ENCODE assay signal across 9 mouse cellular contexts in the genomic region with DNA sequence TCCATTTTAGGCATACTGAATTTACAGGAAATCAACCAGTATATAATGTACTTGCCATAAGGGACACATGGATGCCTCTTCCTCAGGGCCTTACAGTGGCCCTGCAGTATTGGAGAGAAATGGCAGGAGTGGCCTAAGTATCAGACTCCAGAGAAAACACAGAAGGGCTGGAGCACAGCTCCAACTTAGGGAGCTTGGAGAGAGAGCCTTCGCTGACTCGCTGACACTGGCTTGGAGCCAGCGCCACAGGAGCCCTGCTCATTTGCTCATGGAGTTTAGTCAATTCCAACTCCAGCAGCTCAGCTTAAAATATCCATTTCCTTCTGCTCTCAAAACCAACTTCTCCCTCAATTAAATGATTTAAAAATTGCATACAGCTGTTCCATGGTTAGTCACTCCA. TPM values are rescaled to one million over a fixed set of nuclear protein-coding genes. Genes with fewer than 3 reads are reported as not detected.
DNase-seq lines count a peak whose midpoint lies in the region; ATAC-seq lines count a peak whose summit lies in the region.
"Had no signal": no experiment of that assay in that cellular context is flagged by ENCODE, and none has a peak within 500 bp of the region (broad histone marks: within the 10 kb centered on the region; RNA-seq: fewer than 3 reads in every experiment).

No protein-coding gene starts in this region.

- peaks cover 65% of the 10 kb centered on the region for H3K4me1 ChIP-seq in heart, embryonic 13.5 days

- peak overlapping the region; percentile 85 for H3K27ac ChIP-seq in heart, embryonic 13.5 days (replicated peaks)

- peak; percentile 53 to 72 for DNase-seq in frontal cortex, postnatal 36 days (ENCODE audit: low spot score in 2 of 2)
- no peak for DNase-seq in frontal cortex, postnatal 14 days (ENCODE audit: low spot score in 2 of 2)
- peak; percentile 59 for DNase-seq in ovary, postnatal 36 days (ENCODE audit: low spot score)
- no peak for DNase-seq in ovary, postnatal 14 days (ENCODE audit: low spot score)
- DNase-seq in lung, postnatal 14 days = peak; percentile 51
- no peak for DNase-seq in MN1 (ENCODE audit: low spot score)
- no peak for DNase-seq in thymus, postnatal 14 days

- WGBS in heart, embryonic 13.5 days = 6% methylated on average over 3 of the region's 3 CpGs

- no peak for ATAC-seq in heart, embryonic 13.5 days (ENCODE audit: extremely low read depth, insufficient number of reproducible peaks, low FRiP score, low TSS enrichment)

- H3K9ac ChIP-seq in heart, embryonic 13.5 days = no peak overlapping the region; the same call in 1 of the 2 replicates

- H3K9me3 ChIP-seq in heart, embryonic 13.5 days = no peaks in the 10 kb centered on the region

- no peak overlapping the region for H3K4me3 ChIP-seq in heart, embryonic 13.5 days

- H3K27me3 ChIP-seq in heart, embryonic 13.5 days (replicated peaks) = no peaks in the 10 kb centered on the region
- H3K27me3 ChIP-seq: CH12.LX had no signal

- peak overlapping the region; percentile 20; the same call in 1 of the 2 replicates for H3K4me2 ChIP-seq in heart, embryonic 13.5 days

- peaks cover 42% of the 10 kb centered on the region for H3K36me3 ChIP-seq in heart, embryonic 13.5 days

RNA-seq across cellular contexts. Expression of a gene that starts 22.6 kb away (rescaled TPM):
- polyA plus RNA-seq in heart, embryonic 13.5 days (2015; fragmentation: Nextera tagmentation; extraction: Ambion mirVana) = 27.6 and 29.2 TPM in 2 replicates

RNA-seq across cellular contexts. Expression of a gene that starts 41.4 kb away (rescaled TPM):
- 6.2 TPM in 2 replicates for polyA plus RNA-seq in heart, embryonic 13.5 days (2015; fragmentation: Nextera tagmentation; extraction: Ambion mirVana)

RNA-seq across cellular contexts. Expression of a gene that starts 53.6 kb away (rescaled TPM):
- 5.1 and 6.0 TPM in 2 replicates for polyA plus RNA-seq in heart, embryonic 13.5 days (2015; fragmentation: Nextera tagmentation; extraction: Ambion mirVana)

Comparison
In these comparisons a context has a peak if more than half of its experiments do, and no peak if none do; other contexts are left out.
1. DNase-seq: peak in frontal cortex, postnatal 36 days (2 of 2), ovary, postnatal 36 days (single experiment) and lung, postnatal 14 days (single experiment); none in frontal cortex, postnatal 14 days (0 of 2), ovary, postnatal 14 days (single experiment), MN1 (single experiment) and thymus, postnatal 14 days (single experiment).